Mouse (Mus musculus): ENCODE results near the gene Speer4b.
"Not testable (repeated sequence)": the region's sequence is repeated elsewhere in the genome, so short reads cannot be mapped to it uniquely, and the experiment has no call there.

Gene Speer4b

GRCm38 (mm10) chr5:27501338-27501737 lies at the start of gene Speer4b:
TSS of gene Speer4b (minus strand) at chr5:27501438.
- DNase-seq (ENCODE audit: low read depth, low spot score) = not testable (repeated sequence)

- DNase-seq (ENCODE audit: low read depth, low spot score) = no peak
Observed at GRCm38 (mm10) chr5:27549291-27549690, 48.1 kb upstream of the Speer4b start.

DNA sequence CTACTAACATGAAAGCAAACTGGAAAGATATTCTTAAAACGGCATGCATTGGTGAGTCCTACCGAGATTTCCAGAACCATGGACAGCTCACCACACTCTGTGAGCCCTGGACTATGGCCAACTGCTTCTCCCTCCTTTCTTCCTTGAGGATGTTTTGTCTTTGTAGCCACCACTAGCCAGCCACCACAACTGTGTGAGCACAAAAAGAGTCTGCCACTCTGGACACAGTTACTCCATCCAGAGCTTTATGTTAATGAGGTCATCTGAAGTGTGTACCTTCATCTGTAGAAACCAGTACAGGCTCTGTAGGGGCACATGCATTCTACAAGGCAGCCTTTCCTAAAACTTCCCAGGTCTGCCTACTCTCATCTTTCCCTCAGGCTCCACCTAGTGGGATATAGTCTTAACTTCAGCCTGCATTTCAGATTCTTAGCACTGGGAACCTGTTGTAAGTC lies 43.6 kb upstream of the Speer4b start:
- peak; percentile 75 for DNase-seq (ENCODE audit: low read depth, low spot score)

DNA sequence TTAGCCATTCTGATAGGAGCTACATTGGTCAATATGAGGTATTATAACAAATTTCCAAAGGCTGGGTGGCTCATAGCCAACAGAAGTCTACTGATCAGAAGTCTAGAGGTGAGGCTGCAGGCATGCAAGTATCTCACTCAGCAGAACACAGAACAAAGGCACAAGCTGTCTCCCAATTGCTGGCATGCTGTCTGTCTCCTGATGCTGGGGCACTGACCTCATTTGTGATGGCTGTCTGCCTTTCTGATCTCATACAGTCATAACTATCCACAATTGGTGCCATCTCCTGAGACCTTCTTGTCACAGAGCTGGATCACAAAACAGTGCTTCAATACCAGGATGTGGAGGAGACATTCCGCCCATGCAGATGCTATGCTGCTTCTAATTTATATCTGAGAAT lies 25.7 kb upstream of the Speer4b start:
- DNase-seq (ENCODE audit: low read depth, low spot score) = no peak

DNA sequence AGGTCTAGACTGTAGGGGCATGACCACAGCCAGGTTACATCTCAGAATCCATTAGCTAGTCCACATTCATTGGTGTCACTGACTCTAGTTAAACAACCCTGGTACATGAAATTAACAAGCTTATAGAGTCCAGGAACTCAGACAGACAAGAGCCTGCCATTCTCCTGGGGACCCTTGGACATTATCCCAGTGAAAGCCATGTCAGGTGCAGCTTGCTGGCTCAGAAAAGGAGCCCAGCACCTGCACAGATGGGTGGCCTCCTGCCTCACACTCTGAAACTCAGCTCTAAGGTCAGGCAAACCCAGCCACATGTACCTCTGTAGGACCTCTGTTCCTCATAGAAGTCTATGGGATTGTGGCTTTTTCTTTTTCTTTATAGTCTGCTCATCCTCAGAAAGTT lies 17.5 kb upstream of the Speer4b start:
- no peak for DNase-seq (ENCODE audit: low read depth, low spot score)

DNA sequence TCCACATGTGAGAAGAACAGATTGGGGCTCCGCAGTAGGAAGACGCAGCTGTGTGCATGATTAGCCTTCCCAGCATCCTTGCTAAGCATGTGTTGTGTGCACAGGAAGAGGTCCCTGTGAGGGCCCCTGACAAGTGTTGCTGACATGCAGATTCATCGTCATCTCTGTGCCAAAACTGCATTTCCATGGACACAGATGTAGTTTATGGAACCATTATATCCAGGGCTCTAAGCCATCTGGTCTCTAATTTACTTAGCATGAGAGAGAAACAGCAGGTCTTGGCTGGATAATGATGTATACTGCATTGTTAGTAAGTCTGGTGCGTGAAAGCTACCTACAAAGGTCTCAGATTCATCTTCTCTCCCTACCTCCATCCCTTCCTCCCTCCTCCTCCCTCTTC lies 10.3 kb downstream of the Speer4b start:
- no peak for DNase-seq (ENCODE audit: low read depth, low spot score)

DNA sequence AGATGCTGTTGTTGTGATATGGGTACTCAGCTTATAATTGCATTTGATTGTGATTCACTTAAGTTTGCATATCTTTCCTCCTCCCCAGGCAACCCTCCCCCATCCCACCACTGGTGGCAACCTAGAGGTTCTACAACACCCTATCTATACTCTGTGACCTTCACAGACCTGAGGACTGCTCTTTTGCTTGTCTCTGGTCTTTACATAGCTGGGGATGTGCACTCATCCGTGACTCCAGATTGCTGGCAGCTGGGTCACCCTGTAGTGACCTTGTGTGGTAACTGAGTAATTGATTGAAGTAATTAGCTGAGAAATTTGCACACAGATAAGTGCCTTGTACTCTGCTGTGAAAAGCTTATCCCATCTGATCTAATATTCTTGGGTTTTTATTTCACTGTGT lies 15.1 kb downstream of the Speer4b start:
- DNase-seq (ENCODE audit: low read depth, low spot score) = peak; percentile 13

DNA sequence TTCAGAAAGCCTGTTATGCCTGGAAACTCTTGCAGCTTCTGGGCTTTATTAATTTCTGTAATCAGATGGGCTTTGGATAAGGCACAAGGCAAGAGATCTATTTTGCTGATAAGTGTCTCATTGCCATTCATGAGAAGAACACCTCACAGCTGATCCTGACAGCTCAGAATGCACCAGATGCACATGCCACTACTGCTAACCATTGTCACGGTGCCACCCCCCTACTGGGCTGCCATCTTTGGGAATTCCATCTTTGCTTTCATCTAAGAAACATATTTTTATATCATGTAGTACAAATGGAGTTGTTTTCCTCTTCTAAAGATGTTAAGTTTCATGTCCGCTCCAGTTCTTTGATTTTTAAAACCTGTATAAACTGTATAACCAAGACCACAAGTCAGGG lies 19.5 kb downstream of the Speer4b start:
- no peak for DNase-seq (ENCODE audit: low read depth, low spot score)

- no peak for DNase-seq (ENCODE audit: low read depth, low spot score)
Observed at GRCm38 (mm10) chr5:27474964-27475465, 26.2 kb downstream of the Speer4b start.

DNA sequence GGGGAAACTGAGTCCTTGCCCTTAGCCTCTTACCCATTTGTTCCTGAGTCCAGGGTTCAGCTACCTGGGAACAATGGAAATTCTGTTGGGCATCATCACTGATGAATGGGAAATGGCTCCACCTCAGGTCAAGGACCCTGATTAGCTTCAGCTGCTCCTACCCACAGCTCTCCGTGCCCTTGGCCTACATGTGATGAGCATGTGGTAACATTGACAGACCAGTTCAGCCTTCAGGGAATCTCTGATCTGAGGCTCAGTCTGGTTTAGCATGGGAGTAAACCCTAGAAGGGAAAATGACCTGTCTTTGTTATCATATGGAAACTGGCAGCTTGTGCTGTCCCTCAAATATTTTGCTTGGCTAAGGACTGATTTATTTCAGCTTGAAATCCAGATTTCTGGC lies 43.6 kb downstream of the Speer4b start:
- DNase-seq (ENCODE audit: low read depth, low spot score) = no peak

DNA sequence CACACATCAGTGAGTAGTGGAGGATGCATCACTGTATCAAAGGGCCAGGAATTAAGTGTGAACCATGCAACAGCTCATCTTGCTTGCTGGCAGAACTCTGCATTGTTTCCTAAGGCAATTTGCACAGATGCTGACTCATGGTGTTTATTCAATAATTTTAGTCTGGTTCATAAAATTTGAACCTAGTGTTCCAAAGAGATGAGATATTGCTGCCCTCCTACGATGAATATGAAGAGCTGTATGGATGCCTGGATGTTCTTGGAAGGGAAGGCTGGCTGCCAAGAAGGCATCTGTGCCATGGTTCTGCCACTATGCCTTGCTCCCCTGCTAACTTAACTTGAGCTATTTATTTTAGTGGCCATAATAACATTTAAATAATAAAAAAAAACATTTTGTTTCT lies 44.3 kb downstream of the Speer4b start:
- no peak for DNase-seq (ENCODE audit: low read depth, low spot score)

GRCm38 (mm10) chr5:27454386-27454785 lies 46.9 kb downstream of the Speer4b start:
- DNase-seq (ENCODE audit: low read depth, low spot score) = peak; percentile 59

DNA sequence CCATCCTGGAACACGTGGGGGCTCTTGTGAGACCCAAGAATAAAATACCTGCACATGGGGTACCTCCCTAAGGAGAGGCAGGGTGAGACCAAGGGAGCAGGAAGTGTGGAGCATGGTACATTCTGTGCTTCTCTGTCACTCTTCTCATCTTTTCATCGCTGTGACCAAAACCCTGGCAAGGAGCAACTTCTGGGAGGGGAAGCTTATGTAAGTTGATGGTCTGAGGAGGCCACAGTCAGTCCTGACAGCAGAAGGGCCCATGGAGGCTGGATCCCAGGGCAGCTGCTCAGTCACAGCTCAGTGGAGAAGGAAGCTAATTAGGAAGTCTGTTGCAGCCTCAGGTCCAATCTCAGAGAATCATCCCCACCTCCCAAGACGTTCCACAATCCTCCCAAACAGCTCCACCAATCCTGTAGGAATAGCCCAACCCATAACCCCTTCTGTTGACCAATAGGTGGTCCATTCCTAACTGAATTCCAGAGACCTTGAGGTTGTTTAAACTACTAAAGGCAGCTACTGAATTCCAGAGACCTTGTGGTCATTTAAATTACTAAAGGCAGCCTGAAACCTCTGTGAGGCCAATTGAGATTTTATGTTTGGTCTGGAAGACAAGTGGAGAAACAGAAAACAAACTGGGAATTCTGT lies 47.9 kb downstream of the Speer4b start:
- DNase-seq (ENCODE audit: low read depth, low spot score) = peak; percentile 82
